Mouse (Mus musculus) G1E (cell line): ENCODE results near the gene Smndc1.

Source experiments
- CTCF ChIP-seq: IDR thresholded peaks from 2 replicates; pipeline ENCODE4 v1.5.1; 2012; ENCODE audit warnings: low read depth, low read length, inconsistent platforms, mixed read lengths
- GATA1 ChIP-seq: IDR thresholded peaks from 2 replicates; pipeline ENCODE4 v1.6.1; 2012; ENCODE audit warnings: borderline replicate concordance, low read length, inconsistent platforms, mixed read lengths
- GATA2 ChIP-seq: IDR thresholded peaks from 2 replicates; pipeline ENCODE4 v1.6.1; 2012; ENCODE audit warnings: low read depth, low read length, inconsistent platforms, borderline replicate concordance
- TAL1 ChIP-seq: conservative IDR thresholded peaks from 2 replicates; pipeline ENCODE4 v1.6.1; 2012; ENCODE audit warnings: low read depth, low read length, inconsistent platforms, mixed read lengths

- TF ChIP-seq GATA2 (no peak), CTCF (no peak), TAL1 (no peak), GATA1 (no peak)
Measured at GRCm38 (mm10) chr19:53331882-53332500, 58.4 kb downstream of the Smndc1 start.
